Mouse (Mus musculus) spleen, adult 12 weeks (tissue): ENCODE data around the gene Dusp27.

Source experiments
- DNase-seq: peaks from one replicate; pipeline ENCODE4 v3.0.0; 2022; ENCODE audit warnings: low spot score

The Dusp27 gene

DNA sequence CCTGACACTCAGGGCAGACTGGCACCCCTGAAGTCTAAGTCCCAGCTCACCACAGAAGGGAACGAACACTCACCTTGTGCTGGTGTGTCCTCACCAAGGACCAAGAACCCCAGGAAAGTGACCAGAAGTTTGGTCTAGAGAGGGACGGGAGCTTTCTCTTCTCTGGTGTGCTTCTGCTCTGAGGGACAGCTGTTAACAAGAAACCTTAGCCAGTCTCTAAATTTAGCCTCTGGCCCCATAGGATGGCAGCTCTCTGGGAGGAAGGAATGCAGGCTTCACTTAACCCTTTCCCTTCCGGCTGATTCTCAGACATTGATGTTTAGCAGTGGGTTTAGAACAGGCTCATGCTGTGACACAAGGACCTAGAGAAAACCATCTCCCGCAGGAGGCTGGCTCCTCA lies at the start of gene Dusp27:
Gene Dusp27, minus strand, starts transcription at position 204 of the 400 bp plus-strand sequence.
- DNase-seq, result no peak

DNA sequence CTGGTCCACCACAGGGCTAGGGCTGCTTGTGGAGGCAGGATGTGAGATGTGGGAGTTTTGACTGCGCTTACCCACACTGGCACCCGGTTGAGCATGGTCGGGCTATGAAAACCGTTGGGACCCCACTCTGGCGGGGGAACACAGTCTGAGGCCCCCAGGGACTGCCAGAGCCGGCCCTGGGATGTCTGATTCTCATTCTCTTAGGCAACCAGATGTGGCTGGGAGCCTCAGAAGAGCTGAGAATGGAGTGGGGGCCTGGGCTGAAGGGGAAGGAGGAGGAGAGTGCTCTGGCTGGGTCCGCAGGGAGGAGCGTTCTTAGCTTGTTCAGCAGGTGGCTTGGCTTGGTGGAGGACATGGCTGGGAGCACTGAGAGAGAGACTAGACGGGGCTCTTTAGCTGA lies 45.9 kb upstream of the Dusp27 start:
- DNase-seq, result no peak

DNA sequence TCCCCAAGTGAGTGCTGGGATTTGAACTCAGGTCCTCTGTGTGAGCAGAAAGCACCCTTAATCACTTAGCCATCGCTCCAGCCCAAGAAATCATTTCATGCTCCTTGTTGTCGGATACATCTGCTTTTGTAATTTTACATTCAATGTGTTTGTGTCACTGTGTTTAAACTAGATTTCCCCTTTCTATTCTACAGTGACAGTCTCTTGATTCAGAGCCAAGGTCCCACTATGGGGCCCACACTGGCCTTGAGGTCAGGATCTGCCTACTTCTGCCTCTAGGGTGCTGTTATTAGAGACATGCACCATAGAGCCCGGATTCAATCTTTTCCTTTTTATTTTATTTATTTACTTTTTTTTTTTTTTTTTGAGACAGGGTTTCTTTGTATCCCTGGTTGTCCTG lies 45.3 kb upstream of the Dusp27 start:
- DNase-seq, result no peak

DNA sequence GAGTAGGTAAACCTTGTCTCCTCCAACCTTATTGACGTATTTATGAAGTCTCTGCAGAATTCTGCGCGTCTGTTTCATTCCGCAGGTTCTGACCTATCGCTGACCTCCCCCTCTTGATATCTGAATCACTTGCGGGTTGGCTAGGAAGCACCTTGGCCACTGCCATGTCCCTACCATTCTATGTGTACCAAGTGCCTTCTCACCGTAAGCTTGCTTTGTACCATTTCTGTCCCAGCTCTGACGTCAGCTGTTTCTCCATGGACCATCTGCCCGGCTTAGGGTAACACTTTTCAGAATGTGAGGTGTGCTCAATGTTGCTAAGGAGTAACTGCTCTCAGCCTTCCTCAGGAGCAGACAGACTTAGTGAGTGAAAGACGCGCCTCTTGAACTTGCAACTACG lies 43.1 kb upstream of the Dusp27 start:
- no peak for DNase-seq

DNA sequence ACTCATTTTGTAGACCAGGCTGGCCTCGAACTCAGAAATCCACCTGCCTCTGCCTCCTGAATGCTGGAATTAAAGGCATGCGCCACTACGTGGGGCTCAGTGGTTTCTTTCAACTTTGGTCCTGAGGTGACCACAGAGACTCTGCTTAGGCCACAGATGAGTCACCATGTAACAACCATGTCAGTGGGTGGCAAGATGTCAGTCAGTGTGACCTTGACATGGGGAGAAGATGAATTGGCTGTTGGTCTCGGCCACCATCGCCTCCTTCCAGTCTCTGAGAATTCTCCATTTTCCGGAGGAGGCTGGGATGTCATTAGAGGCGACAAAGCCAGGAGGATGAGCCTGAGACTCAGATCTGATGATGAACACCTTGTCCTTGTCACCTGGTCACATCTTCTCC lies 42.0 kb upstream of the Dusp27 start:
- no peak for DNase-seq

DNA sequence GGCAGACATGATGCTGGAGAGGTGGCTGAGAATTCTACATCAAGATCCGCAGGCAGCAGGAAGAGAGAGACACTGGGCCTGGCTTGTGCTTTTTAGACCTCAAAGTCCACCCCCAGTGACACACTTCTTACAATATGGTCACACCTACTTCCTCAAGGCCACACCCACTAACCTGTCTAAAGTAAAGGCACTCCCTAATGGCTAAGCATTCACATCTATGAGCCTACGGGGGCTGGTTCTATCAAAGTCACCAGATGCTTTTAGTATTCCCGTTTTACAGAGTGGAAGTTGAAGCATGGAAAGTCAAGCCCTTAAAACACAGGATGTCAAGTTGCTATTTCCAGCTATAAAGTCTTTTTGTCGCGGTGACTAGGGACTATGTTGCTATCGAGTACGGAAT lies 40.3 kb upstream of the Dusp27 start:
- DNase-seq, result no peak

DNA sequence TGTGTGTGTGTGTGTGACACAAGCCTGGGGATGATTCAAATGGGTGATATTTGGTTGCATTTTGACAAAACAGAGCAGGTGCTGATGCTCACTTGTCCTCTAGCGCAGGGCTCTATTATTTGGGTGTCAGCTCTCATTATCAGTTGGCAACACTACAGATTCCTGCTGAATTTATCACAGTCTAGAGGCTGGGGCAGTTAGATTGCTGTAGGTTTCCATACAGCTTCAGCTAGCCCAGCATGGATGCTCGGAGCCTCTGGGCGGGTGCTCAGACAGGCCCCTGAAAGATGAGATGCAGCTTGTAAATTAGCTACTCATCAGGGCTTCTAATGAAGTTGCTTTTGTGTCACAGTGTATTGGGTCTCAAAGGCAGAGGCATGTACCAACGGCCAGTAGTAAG lies 39.7 kb upstream of the Dusp27 start:
- no peak for DNase-seq

DNA sequence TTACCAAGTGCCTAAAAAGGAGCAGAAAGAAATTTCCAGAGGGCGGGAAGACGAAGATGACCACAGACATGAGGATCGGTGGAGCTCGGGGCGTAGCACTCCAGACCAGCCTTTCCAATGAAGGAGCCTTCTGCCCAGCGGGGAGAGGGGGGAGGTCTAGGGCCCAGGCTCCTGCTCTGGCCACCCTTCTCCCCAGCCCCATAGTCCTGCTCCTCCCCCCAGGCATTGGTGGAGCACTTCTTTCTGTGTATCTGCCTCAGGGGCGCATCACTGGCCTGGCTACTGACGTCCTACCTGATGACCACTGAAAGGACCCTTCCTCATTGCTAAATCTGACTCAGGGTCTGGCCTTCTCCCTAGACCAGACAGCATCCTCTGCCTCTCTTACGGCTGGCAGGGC lies 37.4 kb upstream of the Dusp27 start:
- no peak for DNase-seq

DNA sequence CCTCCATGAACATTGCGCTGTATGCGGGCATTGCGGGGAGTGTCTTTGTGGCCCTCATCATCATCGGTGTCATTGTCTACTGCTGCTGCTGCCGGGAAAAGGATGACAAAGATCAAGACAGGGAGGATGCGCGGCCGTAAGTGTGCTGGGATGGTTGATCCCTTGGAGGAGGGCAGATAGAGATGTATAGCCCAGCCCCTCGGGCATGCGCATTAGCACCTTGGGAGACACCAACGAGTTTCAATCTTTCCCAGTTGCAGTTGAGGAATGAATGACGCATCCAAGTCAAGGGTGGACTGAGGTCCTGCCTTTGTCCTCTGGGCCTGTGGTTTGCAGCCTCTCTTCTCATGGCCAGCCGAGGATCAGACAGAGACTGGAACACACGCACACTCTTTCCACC lies 36.9 kb upstream of the Dusp27 start:
- DNase-seq, result no peak

DNA sequence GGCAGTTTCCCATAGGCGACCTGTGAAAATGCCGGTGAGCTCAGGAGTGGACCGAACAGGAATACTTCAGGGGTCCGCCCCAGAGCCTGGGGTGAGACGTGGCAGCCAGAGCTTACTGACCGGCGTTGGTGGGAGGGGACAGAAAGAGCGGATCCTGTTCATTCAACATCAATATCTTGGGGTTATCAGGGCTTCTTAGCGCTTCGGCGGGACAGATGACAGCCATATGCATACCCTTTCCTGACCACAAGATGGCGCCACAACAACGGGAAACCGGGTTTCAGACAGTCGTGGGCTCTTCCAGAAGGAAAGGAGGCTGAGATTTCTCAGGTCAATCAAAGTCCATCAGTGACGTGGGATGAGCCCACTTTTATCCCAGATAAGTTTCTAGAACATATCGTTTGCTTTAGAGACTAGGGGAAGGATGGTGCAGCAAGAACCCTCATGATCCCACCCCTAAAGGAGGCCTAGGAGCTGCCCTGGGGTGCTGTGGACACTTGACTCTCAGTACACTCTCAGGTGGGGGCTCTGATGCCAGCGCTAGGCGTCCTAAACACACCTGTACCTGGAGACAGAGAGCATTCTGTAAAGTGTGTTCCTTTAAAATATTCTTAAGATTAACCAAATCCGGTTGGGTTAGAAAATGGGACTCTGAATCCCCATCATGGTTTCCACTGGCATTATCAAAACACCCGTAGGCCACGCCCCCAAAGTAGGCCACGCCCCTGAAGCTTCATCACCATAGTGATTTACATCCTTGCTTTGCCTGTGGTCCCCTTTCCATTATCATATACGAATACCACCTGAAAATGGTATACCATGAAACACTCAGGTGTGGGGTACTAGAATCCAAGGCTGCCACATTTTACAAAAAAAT lies 33.1 kb upstream of the Dusp27 start:
- peak; percentile 15 for DNase-seq

DNA sequence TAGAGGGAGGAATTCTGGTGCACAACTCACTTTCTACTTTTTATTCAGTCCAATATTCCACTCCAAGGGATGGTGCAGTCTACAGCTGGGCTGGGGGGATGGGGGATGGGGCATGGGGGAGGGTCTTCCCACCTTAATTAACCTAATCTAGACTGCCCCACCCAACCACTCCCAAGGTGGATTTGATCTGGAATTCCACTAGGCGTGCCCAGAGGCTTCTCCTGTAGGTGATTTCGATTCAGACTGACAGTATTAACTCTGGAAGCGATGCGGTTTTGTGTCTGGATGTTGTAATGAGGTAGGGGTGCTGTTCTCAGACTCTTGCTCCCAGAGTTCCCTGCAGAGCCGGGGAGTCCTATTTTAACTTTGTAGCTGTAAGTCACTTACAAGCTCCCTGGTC lies 32.4 kb upstream of the Dusp27 start:
- DNase-seq, result no peak

DNA sequence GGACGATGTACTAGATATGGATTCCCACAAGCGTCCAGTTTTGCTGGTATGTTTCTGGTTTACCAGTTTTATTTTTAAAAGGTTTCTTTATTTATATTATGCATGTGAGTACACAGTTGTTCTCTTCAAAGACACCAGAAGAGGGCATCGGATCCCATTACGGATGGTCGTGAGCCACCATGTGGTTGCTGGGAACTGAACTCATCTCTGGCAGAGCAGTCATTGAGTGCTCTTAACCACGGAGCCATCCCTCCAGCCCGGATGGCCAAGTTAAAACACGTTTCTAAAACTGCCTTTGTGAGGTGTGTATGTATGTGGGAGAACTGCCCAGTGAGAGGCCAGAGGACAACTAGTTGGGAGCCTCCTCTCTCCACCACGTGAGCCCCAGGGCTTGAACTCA lies 30.9 kb upstream of the Dusp27 start:
- no peak for DNase-seq

DNA sequence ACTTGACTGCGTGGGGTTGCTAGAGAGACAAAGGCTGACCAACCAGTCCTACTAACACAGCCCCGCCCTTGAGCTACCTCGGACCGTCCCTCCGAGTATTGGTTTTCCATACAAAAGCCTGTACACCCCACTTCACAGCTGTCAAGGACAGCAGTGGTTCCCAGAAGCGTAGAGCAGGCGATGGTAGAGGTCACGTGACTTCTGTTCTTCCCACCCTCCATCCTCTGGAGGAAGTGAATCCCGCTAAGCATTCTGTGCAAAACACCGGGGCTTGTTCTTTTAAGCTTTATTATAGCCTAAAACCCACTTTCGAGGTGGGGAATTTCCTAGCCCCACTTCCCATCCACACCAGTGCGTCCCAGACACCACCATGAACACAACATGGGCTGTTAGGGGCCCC lies 30.0 kb upstream of the Dusp27 start:
- no peak for DNase-seq

DNA sequence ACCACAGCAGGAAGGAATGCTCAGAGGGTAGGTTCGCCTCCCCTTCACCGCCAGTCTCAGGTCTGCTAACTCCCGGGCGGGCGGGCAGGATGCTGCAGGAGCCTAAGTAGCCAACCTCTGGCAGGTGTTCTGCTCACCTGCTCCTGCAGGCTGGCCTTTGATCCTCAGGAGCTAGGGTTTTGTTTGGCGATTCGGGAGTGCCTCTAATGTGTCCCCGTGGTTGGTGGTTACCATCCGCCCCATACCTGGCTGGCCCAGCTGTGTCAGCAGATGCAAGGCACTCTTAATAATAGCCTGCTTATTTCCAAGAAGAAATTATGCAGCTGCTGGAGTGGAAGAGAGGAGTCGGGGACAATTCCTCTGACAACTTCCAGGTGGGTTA lies 27.4 kb upstream of the Dusp27 start:
- no peak for DNase-seq

DNA sequence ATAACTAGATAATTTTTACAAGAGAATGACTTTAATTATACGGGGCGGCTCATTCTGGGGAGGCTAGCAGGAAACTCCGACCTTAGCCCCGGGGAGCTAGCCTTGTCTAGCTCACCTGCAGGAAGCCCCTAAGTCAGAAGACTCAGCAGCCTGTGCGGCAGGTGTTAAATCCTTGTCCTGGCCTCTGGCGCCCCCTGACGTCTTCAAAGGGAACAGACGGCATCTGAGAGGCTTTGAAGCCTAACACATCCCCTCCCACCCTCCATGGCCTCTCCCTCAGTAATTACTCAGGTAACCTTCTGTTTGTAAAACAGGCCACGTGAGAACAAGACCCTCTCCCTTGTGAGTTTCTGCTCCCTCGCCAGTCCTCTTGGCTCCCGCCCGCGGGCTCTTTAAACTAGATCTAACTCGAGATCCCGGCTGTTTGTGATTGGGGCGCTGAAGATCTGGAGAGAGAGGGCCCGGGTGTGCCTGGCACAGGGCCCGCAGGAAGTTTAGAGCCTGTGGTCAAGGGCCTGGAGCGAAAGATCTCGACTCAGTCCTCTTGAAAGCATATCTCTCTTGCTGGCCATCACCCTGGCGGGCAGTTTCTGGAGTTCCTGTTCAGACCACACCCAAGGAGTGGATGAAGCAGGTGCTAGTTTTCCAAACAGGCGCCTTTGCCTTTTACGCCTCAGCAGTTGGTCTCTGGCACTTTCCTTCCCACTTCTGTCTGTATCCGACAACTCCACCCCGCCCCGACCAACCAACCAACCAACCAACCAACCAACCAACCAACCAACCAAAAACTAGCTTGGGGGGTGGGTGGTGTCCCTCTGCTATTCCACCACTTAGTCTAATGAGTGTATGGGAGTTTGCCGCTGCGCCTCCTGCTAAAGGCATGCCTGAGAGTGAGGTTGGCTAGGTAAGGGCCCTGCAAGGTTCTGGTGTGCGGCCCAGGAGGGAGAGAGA lies 26.7 kb upstream of the Dusp27 start:
- peak; percentile 57 for DNase-seq

DNA sequence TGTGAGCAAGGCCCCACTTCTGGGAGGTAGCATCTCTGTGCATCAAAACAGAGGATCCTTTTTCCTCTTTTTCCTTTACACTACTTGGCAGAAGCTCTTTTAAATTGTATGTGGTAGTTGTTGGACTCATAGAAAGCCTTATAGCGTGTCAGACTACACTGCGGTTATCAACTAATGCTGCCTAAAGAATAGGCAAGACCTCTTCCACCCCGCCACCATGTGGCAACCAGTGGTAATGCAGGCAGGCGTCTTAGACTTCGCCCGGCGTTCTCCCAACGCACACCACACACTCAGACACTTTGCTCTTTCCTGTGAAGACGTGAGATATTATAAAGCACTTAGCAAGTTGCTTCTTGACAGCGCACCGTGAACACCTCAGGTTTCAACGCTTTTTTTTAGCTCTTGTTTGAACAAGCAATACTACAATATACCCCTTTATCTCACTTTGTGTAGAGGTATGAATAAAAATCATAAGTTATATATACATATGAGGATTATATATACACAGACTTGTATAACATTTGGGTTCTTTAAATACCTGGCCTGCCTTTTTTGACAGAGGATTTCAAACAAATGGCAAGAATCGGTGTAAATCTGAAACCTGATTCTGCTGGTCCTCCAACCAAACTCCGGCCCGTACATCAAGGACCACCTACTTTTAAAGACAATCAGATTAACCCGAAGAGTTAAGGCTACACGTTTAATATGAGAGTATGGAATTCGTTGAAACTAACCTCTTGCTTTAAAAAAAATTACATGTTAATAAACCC lies 25.8 kb upstream of the Dusp27 start:
- peak; percentile 67 for DNase-seq

DNA sequence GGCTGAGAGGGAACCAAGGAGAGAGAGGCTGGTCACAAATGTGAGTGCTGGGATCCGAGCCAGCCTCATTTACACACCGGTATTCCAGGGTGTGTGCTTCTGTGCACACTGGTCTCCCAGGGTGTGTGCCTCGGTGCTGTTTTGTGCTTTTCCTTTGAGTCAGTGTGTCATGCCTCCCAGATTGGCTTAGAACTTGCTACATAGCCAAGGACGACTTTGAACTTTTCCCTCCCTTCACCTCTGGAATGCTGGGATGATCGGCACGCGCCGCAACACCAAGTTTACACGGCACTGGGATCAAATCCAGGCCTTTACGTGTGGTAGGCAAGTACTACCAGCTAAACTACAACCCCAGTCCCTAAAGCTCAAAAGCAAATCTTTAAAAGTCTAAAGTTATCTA lies 24.3 kb upstream of the Dusp27 start:
- no peak for DNase-seq

DNA sequence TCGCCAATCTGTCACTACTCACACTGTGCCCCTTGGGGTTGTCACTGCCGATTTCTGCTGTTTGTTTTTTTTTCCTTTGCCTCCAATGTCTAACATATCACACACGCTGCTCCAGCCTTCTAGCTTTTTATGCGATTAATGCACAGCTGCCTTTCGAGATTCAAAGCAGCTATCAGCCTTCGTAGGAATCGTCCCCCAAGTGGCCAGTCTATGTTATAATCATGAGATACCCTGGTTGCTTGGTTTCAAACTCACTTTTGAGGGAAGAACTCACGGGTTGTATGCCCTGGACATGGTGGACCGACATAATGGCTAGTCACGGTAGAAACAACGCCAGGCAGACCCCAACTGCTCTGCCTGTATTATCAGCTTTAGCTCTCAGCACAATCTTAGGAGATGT lies 23.6 kb upstream of the Dusp27 start:
- no peak for DNase-seq

DNA sequence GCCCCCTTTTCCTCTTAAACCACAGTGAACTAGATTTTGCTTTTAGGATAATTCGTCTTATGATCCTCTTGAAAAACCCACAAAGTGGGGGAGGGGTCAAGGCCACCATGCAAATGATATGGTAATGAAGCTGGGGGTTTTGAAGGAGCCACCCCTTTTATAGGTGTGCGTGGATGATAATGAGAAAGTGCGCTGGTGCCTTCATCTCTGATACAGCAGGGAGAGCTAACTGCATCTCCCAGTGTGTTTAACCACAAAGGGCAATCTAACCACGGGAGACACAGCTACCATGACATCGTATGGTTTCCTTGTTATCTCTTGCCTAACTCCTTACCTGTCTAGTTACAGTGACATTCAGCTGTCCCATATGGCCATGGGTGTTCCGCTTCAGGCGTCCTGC lies 22.3 kb upstream of the Dusp27 start:
- DNase-seq, result no peak

DNA sequence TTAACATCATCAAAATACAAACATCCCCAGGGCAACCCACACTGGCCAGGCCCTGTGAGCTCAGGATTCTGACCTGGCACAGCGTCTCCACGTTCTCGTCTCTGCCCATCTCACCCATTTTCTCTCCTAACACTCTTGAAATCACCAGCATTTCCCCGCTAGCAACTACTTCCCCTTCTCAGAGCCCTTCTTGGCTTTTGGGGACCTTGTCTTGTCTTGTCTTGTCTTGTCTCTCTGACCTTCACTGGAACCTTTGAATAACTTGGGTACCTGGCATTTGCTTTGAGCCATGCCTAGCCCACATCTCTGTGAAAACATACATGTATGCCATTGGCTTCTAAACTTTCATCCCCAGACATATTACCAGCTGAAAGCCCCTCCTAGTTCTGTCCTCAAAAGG lies 21.7 kb upstream of the Dusp27 start:
- no peak for DNase-seq

DNA sequence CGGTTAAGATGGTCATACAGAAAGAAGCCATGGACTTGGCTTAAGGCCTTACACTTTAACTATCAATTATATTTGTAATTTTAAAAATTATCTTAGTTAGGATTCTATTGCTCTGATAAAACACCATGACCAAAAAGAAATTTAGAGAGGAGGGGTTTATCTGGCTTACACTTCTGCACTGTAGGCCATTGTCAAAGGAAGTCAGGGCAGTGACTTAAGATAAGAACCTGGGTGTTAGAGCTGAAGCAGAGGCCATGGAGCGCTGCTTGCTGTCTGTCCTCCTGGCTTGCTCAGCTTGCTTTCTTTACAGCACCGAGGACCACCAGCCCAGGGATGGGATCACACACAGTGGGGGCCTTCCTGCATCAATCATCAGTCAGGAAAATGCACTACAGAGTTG lies 19.9 kb upstream of the Dusp27 start:
- no peak for DNase-seq

DNA sequence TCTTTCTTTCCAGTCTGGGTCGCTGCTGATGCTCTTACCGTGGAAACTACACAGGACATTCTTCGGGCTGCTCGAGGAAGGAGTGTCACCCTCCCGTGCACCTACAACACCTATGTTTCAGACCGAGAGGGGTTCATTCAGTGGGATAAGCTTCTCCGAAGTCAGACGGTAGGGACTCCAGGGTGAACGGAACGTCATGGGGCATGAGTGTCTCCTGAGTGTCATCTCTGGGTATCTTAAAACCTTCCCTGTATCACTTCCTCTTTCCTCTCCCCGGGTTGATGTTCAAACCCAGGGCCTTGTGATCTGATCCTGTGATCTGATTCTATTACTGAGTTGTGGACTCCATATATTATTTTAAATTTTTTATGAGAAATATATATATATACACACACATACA lies 18.9 kb upstream of the Dusp27 start:
- no peak for DNase-seq
